Mouse (Mus musculus) lung, postnatal 0 days (tissue): ENCODE results near the gene Phactr1. TPM values are rescaled to one million over a fixed set of nuclear protein-coding genes. Genes with fewer than 3 reads are reported as not detected.

Experiments
- ATAC-seq: fragments of 200-750 bp; cut with Nextera tagmentation; 2 replicates; pipeline ENCODE4 v1.8.0; 2017; ENCODE audit warnings: moderate library complexity
- DNase-seq: peaks from one replicate; pipeline ENCODE4 v3.0.0-alpha.2; 2016; ENCODE audit warnings: low spot score
- H3K27ac ChIP-seq: fragments of 300-500 bp; sonication (generic); 2 replicates; pipeline ENCODE4 v1.5.1; 2014; ENCODE audit warnings: antibody characterized with exemption, mild to moderate bottlenecking, low read length, mixed read lengths
- H3K27me3 ChIP-seq: fragments of 300-500 bp; sonication (generic); replicated peaks from 2 replicates; pipeline ENCODE4 v1.6.1; 2014; ENCODE audit warnings: low read length, mixed read lengths; ENCODE audit not compliant: insufficient read depth
- H3K36me3 ChIP-seq: fragments of 300-500 bp; sonication (generic); 2 replicates; pipeline ENCODE4 v1.6.1; 2014; ENCODE audit warnings: low read length, mixed read lengths; ENCODE audit not compliant: insufficient read depth
- H3K4me1 ChIP-seq: fragments of 300-500 bp; sonication (generic); 2 replicates; pipeline ENCODE4 v1.6.1; 2014; ENCODE audit warnings: antibody characterized with exemption, low read depth, low read length, mixed read lengths; ENCODE audit not compliant: insufficient read depth
- H3K4me2 ChIP-seq: fragments of 300-500 bp; sonication (generic); replicated peaks from 2 replicates; pipeline ENCODE4 v1.6.1; 2014; ENCODE audit warnings: low read depth, mild to moderate bottlenecking, low read length, moderate library complexity, mixed read lengths
- H3K4me3 ChIP-seq: fragments of 300-500 bp; sonication (generic); 2 replicates; pipeline ENCODE4 v1.5.1; 2014; ENCODE audit warnings: low read depth, low read length
- H3K9ac ChIP-seq: fragments of 300-500 bp; sonication (generic); replicated peaks from 2 replicates; pipeline ENCODE4 v1.6.1; 2014; ENCODE audit warnings: low read depth, mild to moderate bottlenecking
- H3K9me3 ChIP-seq: fragments of 300-500 bp; sonication (generic); 2 replicates; pipeline ENCODE4 v1.6.1; 2016; ENCODE audit warnings: low read length, mixed read lengths
- CTCF ChIP-seq: IDR thresholded peaks from 2 replicates; pipeline ENCODE4 v1.5.1; 2016; ENCODE audit warnings: antibody characterized with exemption, mild to moderate bottlenecking
- EP300 ChIP-seq: IDR thresholded peaks from 2 replicates; pipeline ENCODE4 v1.6.1; 2016; ENCODE audit warnings: antibody characterized with exemption, mild to moderate bottlenecking, control low read depth
- WGBS: fragments of 180-500 bp; shearing (Covaris S2); extraction: QIAGEN DNeasy Blood & Tissue Kit; methylation state at CpG from one replicate; pipeline ENCODE4 v1.1.7; 2014; 5-methylcytosine and 5-hydroxymethylcytosine counted together
- polyA plus RNA-seq: library from polyadenylated mRNA; unstranded; fragments of >200 nt; fragmentation: Nextera tagmentation; extraction: Ambion mirVana; gene quantifications from 2 replicates; pipeline ENCODE4 v1.2.1, GENCODE M21; 2015

The Phactr1 gene
- polyA plus RNA-seq, 1 experiment from 2014 or later, result 31.4 TPM

- ATAC-seq, result no peak
- TF ChIP-seq CTCF (no peak), EP300 (no peak)
Measured at GRCm38 (mm10) chr13:42976967-42977366, 296.5 kb downstream of the Phactr1 start.

DNA sequence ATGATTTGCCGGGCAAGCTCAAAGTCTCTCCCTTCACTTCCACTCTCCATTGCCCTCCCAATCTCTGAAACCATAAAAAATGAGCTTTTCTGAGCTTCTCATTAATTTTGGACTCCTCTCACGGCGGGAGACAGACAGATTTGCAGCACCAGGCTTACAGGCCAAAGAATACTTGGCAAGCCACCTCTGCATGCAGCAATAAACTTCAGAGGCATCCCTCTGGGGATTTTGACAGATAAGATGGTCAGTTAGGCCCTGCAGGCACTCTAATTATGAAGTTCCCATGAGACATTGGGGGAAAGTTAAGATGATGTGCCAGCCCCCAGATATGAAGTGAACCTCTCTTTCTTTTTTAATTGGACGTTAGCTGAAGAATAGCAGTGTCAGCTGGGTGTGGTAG, 300.2 kb downstream of the Phactr1 start:
- Histone ChIP-seq H3K9ac (no peak overlapping the region), H3K4me1 (no peaks in the 10 kb centered on the region), H3K9me3 (no peaks in the 10 kb centered on the region), H3K27me3 (no peaks in the 10 kb centered on the region), H3K36me3 (no peaks in the 10 kb centered on the region), H3K4me3 (no peak overlapping the region), H3K27ac (no peak overlapping the region), H3K4me2 (no peak overlapping the region)
- DNase-seq (no peak), ATAC-seq (no peak)
- TF ChIP-seq CTCF, result no peak
- no peak for TF ChIP-seq EP300
- WGBS, result 79% methylated on average over 4 of the region's 4 CpGs

More at GRCm38 (mm10) chr13:42976967-42977366, 296.5 kb downstream of the Phactr1 start:
- no peak overlapping the region for H3K4me2 ChIP-seq
- no peaks in the 10 kb centered on the region for H3K27me3 ChIP-seq
- H3K4me1 ChIP-seq, result no peaks in the 10 kb centered on the region
- no peak overlapping the region for H3K4me3 ChIP-seq
- no peaks in the 10 kb centered on the region for H3K36me3 ChIP-seq
- no peak overlapping the region for H3K27ac ChIP-seq
- DNase-seq, result no peak
- 66% methylated on average over 5 of the region's 5 CpGs for WGBS
- H3K9me3 ChIP-seq, result no peaks in the 10 kb centered on the region
- H3K9ac ChIP-seq, result no peak overlapping the region

DNA sequence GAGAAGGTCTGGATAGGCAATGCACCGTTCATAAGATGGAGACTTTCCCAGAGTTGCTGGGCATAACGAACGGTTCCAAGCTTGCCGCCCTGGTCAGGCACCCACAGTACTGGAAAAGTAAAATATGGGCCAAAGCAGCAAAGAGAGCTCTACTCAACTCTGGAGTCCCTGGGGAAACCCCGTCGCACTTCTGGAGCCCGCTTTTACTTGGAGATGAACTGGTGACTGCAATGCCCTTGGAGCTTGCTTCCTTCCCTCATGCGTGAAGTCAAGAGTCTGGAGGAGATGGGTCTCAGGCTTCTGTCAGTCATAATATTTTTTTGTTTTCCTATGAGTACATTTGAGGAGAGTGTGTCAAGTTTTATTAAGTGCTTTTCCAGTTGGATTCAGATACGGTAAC, 302.2 kb downstream of the Phactr1 start:
- no peak for ATAC-seq
- DNase-seq, result no peak
- Histone ChIP-seq H3K36me3 (no peaks in the 10 kb centered on the region), H3K4me3 (no peak overlapping the region), H3K27ac (no peak overlapping the region), H3K9ac (no peak overlapping the region), H3K9me3 (no peaks in the 10 kb centered on the region), H3K4me1 (no peaks in the 10 kb centered on the region), H3K27me3 (no peaks in the 10 kb centered on the region), H3K4me2 (no peak overlapping the region)
- no peak for TF ChIP-seq CTCF
- TF ChIP-seq EP300, result no peak
- WGBS, result 83% methylated on average over 9 of the region's 9 CpGs

DNA sequence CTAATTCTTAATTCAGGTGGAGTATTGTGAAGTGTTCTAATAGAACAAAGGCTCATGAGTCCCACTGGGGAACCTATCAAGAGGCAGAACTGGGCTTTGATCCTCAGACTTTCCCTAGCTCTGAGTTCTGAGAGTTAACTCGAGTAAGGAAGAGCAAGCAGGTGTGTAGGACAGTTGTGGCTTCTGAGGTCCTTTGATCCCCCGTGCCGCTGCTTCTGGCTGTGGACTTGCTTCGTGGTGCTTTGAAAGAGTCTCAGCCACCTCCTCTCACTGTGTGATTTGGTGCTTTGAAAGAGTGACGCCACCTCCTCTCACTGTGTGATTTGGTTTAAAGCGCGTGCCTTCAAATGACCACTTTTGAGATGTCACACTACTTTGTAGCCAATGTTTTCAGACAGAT, 305.4 kb downstream of the Phactr1 start:
- no peaks in the 10 kb centered on the region for H3K27me3 ChIP-seq
- no peak for ATAC-seq
- no peak overlapping the region for H3K4me2 ChIP-seq
- no peaks in the 10 kb centered on the region for H3K4me1 ChIP-seq
- no peak for DNase-seq
- no peaks in the 10 kb centered on the region for H3K9me3 ChIP-seq
- H3K4me3 ChIP-seq, result no peak overlapping the region
- TF ChIP-seq CTCF, result no peak
- TF ChIP-seq EP300, result no peak
- H3K9ac ChIP-seq, result no peak overlapping the region
- H3K36me3 ChIP-seq, result no peaks in the 10 kb centered on the region
- H3K27ac ChIP-seq, result no peak overlapping the region
- WGBS, result 77% methylated on average over 7 of the region's 7 CpGs

GRCm38 (mm10) chr13:42987931-42988579, 307.6 kb downstream of the Phactr1 start:
- Histone ChIP-seq H3K27ac (no peak overlapping the region), H3K9me3 (no peaks in the 10 kb centered on the region), H3K27me3 (no peaks in the 10 kb centered on the region), H3K36me3 (no peaks in the 10 kb centered on the region), H3K9ac (no peak overlapping the region), H3K4me1 (no peaks in the 10 kb centered on the region), H3K4me2 (no peak overlapping the region), H3K4me3 (no peak overlapping the region)
- WGBS, result 48% methylated on average over 5 of the region's 5 CpGs
- DNase-seq (no peak), ATAC-seq (no peak)
- no peak for TF ChIP-seq EP300
- no peak for TF ChIP-seq CTCF

- H3K4me2 ChIP-seq, result no peak overlapping the region
- H3K36me3 ChIP-seq, result no peaks in the 10 kb centered on the region
- no peak overlapping the region for H3K9ac ChIP-seq
- no peak for DNase-seq
- no peak overlapping the region for H3K27ac ChIP-seq
- no peaks in the 10 kb centered on the region for H3K27me3 ChIP-seq
- no peaks in the 10 kb centered on the region for H3K9me3 ChIP-seq
- TF ChIP-seq CTCF (no peak), EP300 (no peak)
- no peak overlapping the region for H3K4me3 ChIP-seq
- 94% methylated on average over 5 of the region's 5 CpGs for WGBS
- ATAC-seq, result no peak
- H3K4me1 ChIP-seq, result no peaks in the 10 kb centered on the region
Measured at GRCm38 (mm10) chr13:42989481-42989880, 309.1 kb downstream of the Phactr1 start.

DNA sequence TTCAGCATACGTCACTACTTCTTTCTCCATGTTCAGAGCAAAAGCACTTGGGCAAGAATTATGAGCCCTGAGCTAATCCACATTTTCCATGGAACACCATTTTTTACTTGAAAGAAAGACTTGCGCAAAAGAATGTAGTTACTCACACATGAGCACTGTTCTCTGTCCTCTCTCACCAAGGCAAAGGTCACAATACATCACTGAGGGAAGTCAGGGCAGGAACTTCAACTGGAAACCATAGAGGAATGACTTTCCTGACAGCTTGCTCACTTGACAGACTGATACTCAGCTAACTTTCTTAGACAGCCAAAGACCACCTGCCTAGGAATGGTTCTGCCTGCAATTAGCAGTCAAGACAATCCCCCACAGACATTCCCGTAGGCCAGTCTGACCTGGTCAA, 309.6 kb downstream of the Phactr1 start:
- DNase-seq (no peak), ATAC-seq (no peak)
- TF ChIP-seq EP300 (no peak), CTCF (no peak)
- Histone ChIP-seq H3K27ac (no peak overlapping the region), H3K4me1 (no peaks in the 10 kb centered on the region), H3K4me3 (no peak overlapping the region), H3K36me3 (no peaks in the 10 kb centered on the region), H3K27me3 (no peaks in the 10 kb centered on the region), H3K9me3 (no peaks in the 10 kb centered on the region), H3K4me2 (no peak overlapping the region), H3K9ac (no peak overlapping the region)
- 90% methylated on average over 3 of the region's 3 CpGs for WGBS
